ENCODE assay signal across 20 mouse cellular contexts in genomic region chrX:71525593-71526299, GRCm38 (mm10).
"Had no signal": no experiment of that assay in that cellular context is flagged by ENCODE, and none has a peak within 500 bp of the region (broad histone marks: within the 10 kb centered on the region; RNA-seq: fewer than 3 reads in every experiment).

No protein-coding gene starts in this region.

- H3K27ac ChIP-seq: kidney, embryonic 15.5 days; lung, embryonic 15.5 days; midbrain, embryonic 12.5 days; neural tube, embryonic 13.5 days; stomach, postnatal 0 days had no signal

- H3K4me2 ChIP-seq: kidney, embryonic 15.5 days; lung, embryonic 15.5 days; midbrain, embryonic 12.5 days; neural tube, embryonic 13.5 days had no signal

- DNase-seq: kidney, adult 8-10 months; kidney, postnatal 10 days; kidney, postnatal 36 days; layer of hippocampus, adult 9-11 months; lung, adult 18-20 months; lung, postnatal 10 days; lung, postnatal 36 days; retina, postnatal 1 day; right cerebral cortex, postnatal 25 days; thymus, adult 2 months; thymus, postnatal 14 days; thymus, postnatal 4 days had no signal

- H3K9ac ChIP-seq: kidney, embryonic 15.5 days; lung, embryonic 15.5 days; midbrain, embryonic 12.5 days; neural tube, embryonic 13.5 days had no signal

- H3K27me3 ChIP-seq: lung, embryonic 15.5 days; midbrain, embryonic 12.5 days; neural tube, embryonic 13.5 days had no signal

- H3K4me1 ChIP-seq: lung, embryonic 15.5 days had no signal

- H3K4me3 ChIP-seq: kidney, embryonic 15.5 days; lung, embryonic 15.5 days; midbrain, embryonic 12.5 days; myocyte; neural tube, embryonic 13.5 days had no signal

- H3K36me3 ChIP-seq: kidney, embryonic 15.5 days; lung, embryonic 15.5 days; midbrain, embryonic 12.5 days; neural tube, embryonic 13.5 days had no signal

- ATAC-seq: intestine, postnatal 0 days; midbrain, embryonic 16.5 days had no signal

- H3K9me3 ChIP-seq: kidney, embryonic 15.5 days; lung, embryonic 15.5 days; midbrain, embryonic 12.5 days; neural tube, embryonic 13.5 days had no signal
